Mouse (Mus musculus): ENCODE results near the gene Sfta2. TPM values are rescaled to one million over a fixed set of nuclear protein-coding genes. Genes with fewer than 3 reads are reported as not detected.

The Sfta2 gene
- polyA plus RNA-seq, 1 experiment from 2014 or later: 193 TPM

- no peak overlapping the region for H3K27ac ChIP-seq (ENCODE audit: low read length)
- H3K27me3 ChIP-seq (ENCODE audit: control insufficient read depth, insufficient read depth, low read depth, low read length): no peaks in the 10 kb centered on the region
- no peaks in the 10 kb centered on the region for H3K9me3 ChIP-seq (ENCODE audit: control insufficient read depth, low read length)
- no peak overlapping the region for H3K9ac ChIP-seq (ENCODE audit: low read length)
- ATAC-seq (ENCODE audit: low read depth): no peak
- H3K4me1 ChIP-seq (replicated peaks; ENCODE audit: control insufficient read depth, insufficient read depth, low read length): no peaks in the 10 kb centered on the region
- H3K4me3 ChIP-seq (ENCODE audit: low read length): no peak overlapping the region
- no peak overlapping the region for H3K4me2 ChIP-seq (ENCODE audit: low read depth, low read length)
- H3K36me3 ChIP-seq (ENCODE audit: control insufficient read depth, insufficient read depth, low read length): peaks cover 35% of the 10 kb centered on the region
- WGBS: 77% methylated on average over 13 of the region's 13 CpGs
Measured at GRCm38 (mm10) chr17:35681986-35682385, 80.6 kb downstream of the Sfta2 start.

- Histone ChIP-seq H3K4me3 (ENCODE audit: low read length) (no peak overlapping the region), H3K9me3 (ENCODE audit: control insufficient read depth, low read length) (no peaks in the 10 kb centered on the region), H3K27me3 (ENCODE audit: control insufficient read depth, insufficient read depth, low read depth, low read length) (no peaks in the 10 kb centered on the region), H3K4me1 (replicated peaks; ENCODE audit: control insufficient read depth, insufficient read depth, low read length) (no peaks in the 10 kb centered on the region), H3K27ac (ENCODE audit: low read length) (no peak overlapping the region), H3K9ac (ENCODE audit: low read length) (no peak overlapping the region), H3K36me3 (ENCODE audit: control insufficient read depth, insufficient read depth, low read length) (peaks cover 55% of the 10 kb centered on the region), H3K4me2 (ENCODE audit: low read depth, low read length) (no peak overlapping the region)
- WGBS: 77% methylated on average over 9 of the region's 9 CpGs
- ATAC-seq (ENCODE audit: low read depth): no peak
Measured at GRCm38 (mm10) chr17:35685061-35685460, 83.7 kb downstream of the Sfta2 start.

GRCm38 (mm10) chr17:35688347-35689175, 87.2 kb downstream of the Sfta2 start:
- Histone ChIP-seq H3K9me3 (ENCODE audit: control insufficient read depth, low read length) (no peaks in the 10 kb centered on the region), H3K4me3 (ENCODE audit: low read length) (no peak overlapping the region), H3K27me3 (ENCODE audit: control insufficient read depth, insufficient read depth, low read depth, low read length) (no peaks in the 10 kb centered on the region), H3K36me3 (ENCODE audit: control insufficient read depth, insufficient read depth, low read length) (peaks cover 57% of the 10 kb centered on the region), H3K4me2 (ENCODE audit: low read depth, low read length) (no peak overlapping the region), H3K4me1 (replicated peaks; ENCODE audit: control insufficient read depth, insufficient read depth, low read length) (no peaks in the 10 kb centered on the region), H3K27ac (ENCODE audit: low read length) (no peak overlapping the region), H3K9ac (ENCODE audit: low read length) (no peak overlapping the region)
- no peak; the same call in 1 of the 2 replicates for ATAC-seq (ENCODE audit: low read depth)
- 77% methylated on average over 25 of the region's 25 CpGs for WGBS

GRCm38 (mm10) chr17:35689936-35690645, 88.7 kb downstream of the Sfta2 start:
- ATAC-seq (ENCODE audit: low read depth): no peak
- H3K9me3 ChIP-seq (ENCODE audit: control insufficient read depth, low read length): no peaks in the 10 kb centered on the region
- peaks cover 50% of the 10 kb centered on the region for H3K36me3 ChIP-seq (ENCODE audit: control insufficient read depth, insufficient read depth, low read length)
- H3K27ac ChIP-seq (ENCODE audit: low read length): no peak overlapping the region
- WGBS: 92% methylated on average over 18 of the region's 18 CpGs
- H3K9ac ChIP-seq (ENCODE audit: low read length): no peak overlapping the region
- no peak overlapping the region for H3K4me2 ChIP-seq (ENCODE audit: low read depth, low read length)
- H3K27me3 ChIP-seq (ENCODE audit: control insufficient read depth, insufficient read depth, low read depth, low read length): no peaks in the 10 kb centered on the region
- no peaks in the 10 kb centered on the region for H3K4me1 ChIP-seq (replicated peaks; ENCODE audit: control insufficient read depth, insufficient read depth, low read length)
- H3K4me3 ChIP-seq (ENCODE audit: low read length): no peak overlapping the region

GRCm38 (mm10) chr17:35691811-35692210, 90.5 kb downstream of the Sfta2 start:
- Histone ChIP-seq H3K4me1 (replicated peaks; ENCODE audit: control insufficient read depth, insufficient read depth, low read length) (peaks cover 4% of the 10 kb centered on the region), H3K36me3 (ENCODE audit: control insufficient read depth, insufficient read depth, low read length) (peaks cover 40% of the 10 kb centered on the region), H3K9me3 (ENCODE audit: control insufficient read depth, low read length) (peaks cover 3% of the 10 kb centered on the region), H3K4me3 (ENCODE audit: low read length) (no peak overlapping the region), H3K4me2 (ENCODE audit: low read depth, low read length) (no peak overlapping the region), H3K27me3 (ENCODE audit: control insufficient read depth, insufficient read depth, low read depth, low read length) (no peaks in the 10 kb centered on the region), H3K9ac (ENCODE audit: low read length) (no peak overlapping the region), H3K27ac (ENCODE audit: low read length) (no peak overlapping the region)
- WGBS: 76% methylated on average over 4 of the region's 4 CpGs
- ATAC-seq (ENCODE audit: low read depth): no peak

- no peak overlapping the region for H3K4me2 ChIP-seq (ENCODE audit: low read depth, low read length)
- peaks cover 9% of the 10 kb centered on the region for H3K4me1 ChIP-seq (replicated peaks; ENCODE audit: control insufficient read depth, insufficient read depth, low read length)
- no peak overlapping the region for H3K4me3 ChIP-seq (ENCODE audit: low read length)
- no peak for ATAC-seq (ENCODE audit: low read depth)
- 73% methylated on average over 4 of the region's 4 CpGs for WGBS
- H3K9ac ChIP-seq (ENCODE audit: low read length): no peak overlapping the region
- H3K36me3 ChIP-seq (ENCODE audit: control insufficient read depth, insufficient read depth, low read length): peaks cover 37% of the 10 kb centered on the region
- no peaks in the 10 kb centered on the region for H3K27me3 ChIP-seq (ENCODE audit: control insufficient read depth, insufficient read depth, low read depth, low read length)
- H3K9me3 ChIP-seq (ENCODE audit: control insufficient read depth, low read length): peaks cover 3% of the 10 kb centered on the region
- no peak overlapping the region for H3K27ac ChIP-seq (ENCODE audit: low read length)
Measured at GRCm38 (mm10) chr17:35692368-35692767, 91.0 kb downstream of the Sfta2 start.

GRCm38 (mm10) chr17:35693906-35694305, 92.6 kb downstream of the Sfta2 start:
- no peak overlapping the region for H3K4me3 ChIP-seq (ENCODE audit: low read length)
- no peak for ATAC-seq (ENCODE audit: low read depth)
- no peak overlapping the region for H3K4me2 ChIP-seq (ENCODE audit: low read depth, low read length)
- H3K36me3 ChIP-seq (ENCODE audit: control insufficient read depth, insufficient read depth, low read length): peaks cover 26% of the 10 kb centered on the region
- H3K4me1 ChIP-seq (replicated peaks; ENCODE audit: control insufficient read depth, insufficient read depth, low read length): peaks cover 23% of the 10 kb centered on the region
- 81% methylated on average over 5 of the region's 5 CpGs for WGBS
- no peak overlapping the region for H3K9ac ChIP-seq (ENCODE audit: low read length)
- H3K27ac ChIP-seq (ENCODE audit: low read length): no peak overlapping the region
- peaks cover 3% of the 10 kb centered on the region for H3K9me3 ChIP-seq (ENCODE audit: control insufficient read depth, low read length)
- no peaks in the 10 kb centered on the region for H3K27me3 ChIP-seq (ENCODE audit: control insufficient read depth, insufficient read depth, low read depth, low read length)

GRCm38 (mm10) chr17:35695289-35695688, 93.9 kb downstream of the Sfta2 start:
- no peak for ATAC-seq (ENCODE audit: low read depth)
- no peaks in the 10 kb centered on the region for H3K27me3 ChIP-seq (ENCODE audit: control insufficient read depth, insufficient read depth, low read depth, low read length)
- no peak overlapping the region for H3K9ac ChIP-seq (ENCODE audit: low read length)
- WGBS: 95% methylated on average over 2 of the region's 2 CpGs
- no peak overlapping the region for H3K4me3 ChIP-seq (ENCODE audit: low read length)
- no peak overlapping the region for H3K4me2 ChIP-seq (ENCODE audit: low read depth, low read length)
- no peak overlapping the region for H3K27ac ChIP-seq (ENCODE audit: low read length)
- peaks cover 30% of the 10 kb centered on the region for H3K4me1 ChIP-seq (replicated peaks; ENCODE audit: control insufficient read depth, insufficient read depth, low read length)
- peaks cover 3% of the 10 kb centered on the region for H3K9me3 ChIP-seq (ENCODE audit: control insufficient read depth, low read length)
- peaks cover 17% of the 10 kb centered on the region for H3K36me3 ChIP-seq (ENCODE audit: control insufficient read depth, insufficient read depth, low read length)

- 0 out of 2 replicates have a peak overlapping the region, but pooled peaks have one; percentile 9 for H3K4me3 ChIP-seq (ENCODE audit: low read length)
- peaks cover 30% of the 10 kb centered on the region for H3K4me1 ChIP-seq (replicated peaks; ENCODE audit: control insufficient read depth, insufficient read depth, low read length)
- no peak overlapping the region for H3K9ac ChIP-seq (ENCODE audit: low read length)
- no peaks in the 10 kb centered on the region for H3K27me3 ChIP-seq (ENCODE audit: control insufficient read depth, insufficient read depth, low read depth, low read length)
- peaks cover 3% of the 10 kb centered on the region for H3K9me3 ChIP-seq (ENCODE audit: control insufficient read depth, low read length)
- peaks cover 17% of the 10 kb centered on the region for H3K36me3 ChIP-seq (ENCODE audit: control insufficient read depth, insufficient read depth, low read length)
- 15% methylated on average over 6 of the region's 6 CpGs for WGBS
- H3K27ac ChIP-seq (ENCODE audit: low read length): peak overlapping the region; percentile 75; the same call in 1 of the 2 replicates
- ATAC-seq (ENCODE audit: low read depth): no peak
- H3K4me2 ChIP-seq (ENCODE audit: low read depth, low read length): peak overlapping the region; percentile 57
Measured at GRCm38 (mm10) chr17:35696691-35697090, 95.3 kb downstream of the Sfta2 start.

Data from lung, embryonic 16.5 days (tissue).